In the genomic region with DNA sequence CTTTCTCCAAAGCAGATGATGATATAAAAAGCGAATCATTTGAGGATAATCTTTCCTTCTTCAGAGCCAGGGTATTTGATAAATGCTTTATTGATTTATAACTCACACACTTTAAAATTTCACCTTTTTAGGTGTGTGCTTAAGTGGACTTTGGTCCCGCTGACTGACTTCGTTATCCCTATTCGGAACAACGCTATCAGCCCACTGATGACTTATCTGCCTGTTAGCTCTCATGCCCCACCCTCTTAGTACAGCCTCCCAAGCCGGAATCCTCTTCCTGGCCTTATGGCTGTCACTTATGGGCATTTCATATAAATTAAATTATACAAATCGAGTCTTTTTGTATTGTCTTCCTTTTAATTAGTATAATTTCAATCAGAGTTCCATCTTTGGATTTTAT, we compare ENCODE assay signal across 23 mouse cellular contexts.
DNase-seq lines count a peak whose midpoint lies in the region; ATAC-seq and TF ChIP-seq lines count a peak whose summit lies in the region.
"Had no signal": no experiment of that assay in that cellular context is flagged by ENCODE, and none has a peak within 500 bp of the region (broad histone marks: within the 10 kb centered on the region; RNA-seq: fewer than 3 reads in every experiment).

No protein-coding gene starts in this region.

- H3K27me3 ChIP-seq in liver, adult 2 months (ENCODE audit: control insufficient read depth, insufficient read depth, low read length): no peaks in the 10 kb centered on the region
- H3K27me3 ChIP-seq in intestine, embryonic 16.5 days (replicated peaks; ENCODE audit: control insufficient read depth, insufficient read depth, low read length): no peaks in the 10 kb centered on the region
- no peaks in the 10 kb centered on the region for H3K27me3 ChIP-seq in forebrain, embryonic 14.5 days (replicated peaks; ENCODE audit: control insufficient read depth, insufficient read depth, low read length)
- H3K27me3 ChIP-seq: CH12.LX; embryonic facial prominence, embryonic 12.5 days; forebrain, embryonic 13.5 days had no signal

- peak; percentile 67 for DNase-seq in liver, adult 2 months (ENCODE audit: extremely low read depth, low read depth, low spot score)
- no peak for DNase-seq in liver
- no peak for DNase-seq in forebrain, embryonic 14.5 days (ENCODE audit: low spot score)
- no peak for DNase-seq in right cerebral cortex, postnatal 25 days
- DNase-seq: adrenal gland, adult 8-10 months; adrenal gland, postnatal 14 days; adrenal gland, postnatal 36 days; B cell, adult 2 months; cerebellum, adult 11-12 months; cerebellum, adult 2 months; cerebellum, adult 9-10 months; cerebellum, postnatal 10 days; cerebellum, postnatal 25 days had no signal

- H3K4me1 ChIP-seq in liver, adult 2 months (ENCODE audit: control insufficient read depth, insufficient read depth, low read length): peaks cover 13% of the 10 kb centered on the region
- peaks cover 8% of the 10 kb centered on the region for H3K4me1 ChIP-seq in intestine, embryonic 16.5 days (ENCODE audit: control insufficient read depth, insufficient read depth, low read length)
- H3K4me1 ChIP-seq in forebrain, embryonic 14.5 days (ENCODE audit: control insufficient read depth, insufficient read depth, low read length): no peaks in the 10 kb centered on the region

- H3K4me2 ChIP-seq in intestine, embryonic 16.5 days (ENCODE audit: low read depth, low read length): no peak overlapping the region
- H3K4me2 ChIP-seq in forebrain, embryonic 14.5 days (ENCODE audit: low read length): no peak overlapping the region
- H3K4me2 ChIP-seq: embryonic facial prominence, embryonic 12.5 days; forebrain, embryonic 13.5 days had no signal

- no peak overlapping the region for H3K4me3 ChIP-seq in liver, adult 2 months (ENCODE audit: insufficient read depth, low read depth, low read length)
- no peak overlapping the region for H3K4me3 ChIP-seq in intestine, embryonic 16.5 days (ENCODE audit: low read length)
- no peak overlapping the region for H3K4me3 ChIP-seq in forebrain, embryonic 14.5 days (ENCODE audit: low read depth, low read length)
- H3K4me3 ChIP-seq: embryonic facial prominence, embryonic 10.5 days; embryonic facial prominence, embryonic 12.5 days; forebrain, embryonic 13.5 days had no signal

- peak; percentile 84 for ATAC-seq in intestine, embryonic 16.5 days
- no peak for ATAC-seq in forebrain, embryonic 14.5 days
- ATAC-seq: activated CD4-positive, CD25-positive, alpha-beta regulatory T cell, adult 4 months; CD4-positive, CD25-positive, alpha-beta regulatory T cell, adult 4 months; forebrain, embryonic 13.5 days; forebrain, embryonic 16.5 days; Patski had no signal

- H3K9ac ChIP-seq in liver, adult 2 months (ENCODE audit: low read depth, low read length): no peak overlapping the region
- H3K9ac ChIP-seq in intestine, embryonic 16.5 days (ENCODE audit: low read depth, low read length): no peak overlapping the region
- H3K9ac ChIP-seq in forebrain, embryonic 14.5 days (ENCODE audit: low read length): no peak overlapping the region
- H3K9ac ChIP-seq: embryonic facial prominence, embryonic 12.5 days; forebrain, embryonic 13.5 days had no signal

- no peak for TF ChIP-seq POLR2A in liver, adult 2 months (IDR thresholded peaks at IDR 0.05; ENCODE audit: extremely low read depth, insufficient read depth, low read length)

- 54% methylated on average over 7 of the region's 7 CpGs for WGBS in liver, adult 2 months
- WGBS in intestine, embryonic 16.5 days: 64% methylated on average over 7 of the region's 7 CpGs
- WGBS in forebrain, embryonic 14.5 days: 92% methylated on average over 7 of the region's 7 CpGs

- H3K27ac ChIP-seq in liver, adult 2 months (replicated peaks; ENCODE audit: insufficient read depth, low read depth, low read length): no peak overlapping the region
- no peak overlapping the region for H3K27ac ChIP-seq in intestine, embryonic 16.5 days (ENCODE audit: low read length)
- H3K27ac ChIP-seq in forebrain, embryonic 14.5 days (ENCODE audit: low read depth, low read length): no peak overlapping the region
- H3K27ac ChIP-seq: embryonic facial prominence, embryonic 10.5 days; embryonic facial prominence, embryonic 12.5 days; forebrain, embryonic 13.5 days had no signal

- H3K36me3 ChIP-seq in liver, adult 2 months (ENCODE audit: control insufficient read depth, insufficient read depth, low read length): no peaks in the 10 kb centered on the region
- no peaks in the 10 kb centered on the region for H3K36me3 ChIP-seq in intestine, embryonic 16.5 days (ENCODE audit: control insufficient read depth, insufficient read depth, low read length)
- no peaks in the 10 kb centered on the region for H3K36me3 ChIP-seq in forebrain, embryonic 14.5 days (ENCODE audit: control insufficient read depth, insufficient read depth, low read length)
- H3K36me3 ChIP-seq: embryonic facial prominence, embryonic 10.5 days; embryonic facial prominence, embryonic 12.5 days; G1E had no signal

- TF ChIP-seq CTCF in liver, adult 2 months (IDR thresholded peaks at IDR 0.05; ENCODE audit: low read depth, low read length): no peak

- H3K9me3 ChIP-seq in intestine, embryonic 16.5 days (ENCODE audit: control insufficient read depth, low read length): no peaks in the 10 kb centered on the region
- no peaks in the 10 kb centered on the region for H3K9me3 ChIP-seq in forebrain, embryonic 14.5 days (replicated peaks; ENCODE audit: control insufficient read depth, low read length)
- H3K9me3 ChIP-seq: embryonic facial prominence, embryonic 10.5 days; embryonic facial prominence, embryonic 12.5 days; forebrain, embryonic 13.5 days had no signal

- H3K79me2 ChIP-seq in liver, adult 2 months (ENCODE audit: control insufficient read depth, insufficient read depth, low read length): no peaks in the 10 kb centered on the region; the same call in 1 of the 2 replicates
